Mouse (Mus musculus) megakaryocyte-erythroid progenitor cell, adult 5-6 weeks (primary cell): ENCODE data around the gene Sugp2. TPM values are rescaled to one million over a fixed set of nuclear protein-coding genes. Genes with fewer than 3 reads are reported as not detected.
"Not testable (repeated sequence)": the region's sequence is repeated elsewhere in the genome, so short reads cannot be mapped to it uniquely, and the experiment has no call there.

Experiments used
- ATAC-seq: replicated peaks from 2 replicates; pipeline ENCODE4 v1.8.0; 2016; ENCODE audit warnings: mild to moderate bottlenecking, inconsistent platforms; ENCODE audit not compliant: severe bottlenecking, poor library complexity, low FRiP score, low TSS enrichment
- total RNA-seq, 2 experiments: library from RNA; stranded (forward) in 1 of 2; stranded (reverse) in 1 of 2; fragments of 200-1000, 215-1000 nt in 1 of 2; fragments of >200 nt in 1 of 2; fragmentation: Nextera tagmentation in 1 of 2; gene quantifications; 2 replicates each; pipeline ENCODE4 v1.2.3; 2014 to 2017

The Sugp2 gene
- total RNA-seq (2014; fragmentation: Nextera tagmentation) = 95.2 and 99.2 TPM in 2 replicates
- total RNA-seq (2017) = 32.2 and 67.3 TPM in 2 replicates

DNA sequence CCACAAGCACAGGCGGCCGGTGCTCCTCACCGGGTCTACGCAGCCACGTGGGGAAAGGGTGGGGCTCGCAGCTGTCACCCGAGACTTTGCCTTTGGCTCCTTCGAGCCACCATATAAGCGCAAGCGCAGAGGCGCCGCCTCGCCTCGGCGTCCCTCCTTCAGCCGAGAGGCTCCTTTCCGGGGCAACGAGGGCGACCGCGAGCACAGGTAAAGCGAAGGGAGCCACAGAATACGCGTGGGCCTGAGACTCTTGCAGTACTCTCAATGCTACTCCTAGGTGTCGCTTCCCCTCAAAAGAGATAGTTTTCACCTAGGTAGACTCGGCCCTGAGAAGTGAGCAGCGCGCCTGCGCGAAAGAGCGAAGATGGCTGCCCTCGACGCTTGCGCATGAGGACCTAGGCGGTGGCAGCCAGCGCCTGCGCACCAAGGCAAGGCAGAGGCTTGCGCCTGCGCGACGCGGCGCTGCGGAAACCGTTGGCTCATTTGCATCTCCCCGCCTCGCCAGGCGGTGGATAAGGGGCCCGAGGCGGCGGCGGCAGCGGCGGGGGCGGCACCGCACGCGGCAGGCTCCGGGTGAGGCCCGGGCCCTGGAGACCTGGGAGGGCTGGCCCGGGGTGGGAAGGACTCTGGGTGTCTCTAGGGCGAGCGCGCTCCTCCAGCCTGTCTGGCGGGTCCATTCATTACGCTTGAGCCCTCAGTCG, at the start of gene Sugp2, which contains the start of gene Armc6:
Gene Sugp2, plus strand, starts transcription at position 147 of the 701 bp plus-strand sequence.
Gene Armc6, minus strand, starts transcription at position 387 of the 701 bp plus-strand sequence.
- ATAC-seq = peak; percentile 82

DNA sequence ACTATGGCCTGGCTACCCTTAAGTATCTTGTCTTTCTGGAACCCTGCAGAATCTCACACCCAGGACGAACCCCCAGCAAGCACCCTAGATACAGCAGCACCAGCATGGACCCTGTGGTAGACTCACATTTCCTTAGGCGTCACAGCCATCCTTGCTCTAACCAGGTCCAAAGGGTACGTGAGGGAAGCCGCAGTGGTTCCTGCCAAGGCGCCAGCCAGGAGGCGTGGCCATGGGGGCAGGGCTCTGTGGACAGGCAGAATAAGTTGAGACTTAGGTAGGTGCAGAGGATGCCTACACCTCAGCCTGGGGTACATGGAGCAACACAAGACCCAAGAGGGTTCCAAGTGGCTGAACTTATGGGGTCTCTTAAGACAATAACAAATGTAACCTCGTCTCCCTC, 45.3 kb upstream of the Sugp2 start:
- ATAC-seq = no peak

DNA sequence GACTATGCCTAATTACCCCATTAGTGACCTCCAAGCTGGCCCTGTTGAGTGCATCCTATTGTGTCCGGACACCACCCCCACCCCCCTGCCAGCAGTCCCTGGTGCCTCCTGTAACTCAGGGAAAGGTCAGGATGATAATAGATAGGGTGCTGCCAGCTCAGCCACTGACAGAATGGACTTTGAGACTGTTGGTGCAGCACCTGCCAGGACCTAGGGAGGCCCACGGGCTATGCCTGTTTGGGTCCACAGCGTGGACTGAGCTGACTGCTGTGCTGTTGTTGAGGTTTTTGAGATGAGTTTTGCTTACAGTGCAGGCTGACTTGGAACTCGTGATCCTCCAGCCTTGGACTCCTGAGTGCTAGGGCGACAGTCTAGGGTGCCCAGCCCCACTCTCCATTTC, 40.8 kb upstream of the Sugp2 start:
- no peak for ATAC-seq

DNA sequence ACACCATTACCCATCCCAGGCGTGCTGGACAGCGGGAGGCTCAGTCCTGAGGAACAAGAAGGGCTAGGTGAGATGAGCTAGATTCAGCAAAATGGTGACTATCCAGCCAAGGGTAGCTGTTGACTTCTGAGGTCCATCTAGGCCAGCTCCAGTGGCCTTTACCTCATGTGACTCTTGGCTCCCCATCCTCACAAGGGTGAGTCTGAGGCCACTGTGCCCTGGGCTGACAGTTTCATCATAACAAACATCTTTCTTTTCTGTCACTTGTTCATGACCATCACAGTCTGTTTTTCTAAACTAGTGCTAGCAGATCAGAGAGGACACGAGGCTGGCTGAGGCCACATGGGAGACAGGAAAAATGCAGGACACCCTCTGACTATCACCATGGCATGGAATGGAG, 39.8 kb upstream of the Sugp2 start:
- ATAC-seq = no peak

DNA sequence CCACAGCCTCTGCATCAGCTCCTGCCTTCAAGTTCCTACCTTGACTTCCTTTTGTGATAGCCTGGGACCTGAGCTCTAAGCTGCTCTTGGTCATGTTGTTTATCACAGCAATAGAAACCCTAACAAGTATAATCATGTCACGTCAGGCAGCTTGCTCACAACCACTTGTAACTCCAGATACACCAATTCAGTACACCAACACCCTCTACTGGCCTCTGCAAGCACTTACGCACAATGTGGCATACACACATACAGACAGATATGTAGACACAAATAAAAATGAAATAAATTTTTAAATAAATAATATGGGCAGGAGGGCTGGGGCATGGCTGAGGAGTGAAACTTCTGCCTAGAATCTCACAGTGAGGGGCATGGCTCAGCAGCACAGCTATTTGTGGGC, 38.3 kb upstream of the Sugp2 start:
- ATAC-seq = 0 out of 2 replicates have a peak, but pooled peaks have one; percentile 13

DNA sequence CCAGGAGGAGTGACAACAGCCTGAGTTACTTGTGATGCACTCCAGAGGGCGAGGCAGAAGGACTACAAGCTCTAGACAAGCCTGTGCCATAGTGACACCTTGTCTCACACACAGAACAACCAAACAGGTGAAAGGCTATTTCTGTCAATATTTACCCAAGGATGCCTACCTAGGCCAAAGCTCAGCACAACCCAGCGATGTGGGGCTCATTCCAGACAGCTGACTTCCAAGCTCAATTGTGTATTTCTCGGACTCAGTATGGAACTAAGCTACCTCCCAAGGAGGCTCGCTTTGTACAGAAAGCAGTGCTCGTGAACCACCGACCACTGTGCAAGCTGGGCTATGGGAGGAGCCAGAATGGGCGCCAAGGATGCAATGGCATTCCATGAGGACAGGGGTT, 36.4 kb upstream of the Sugp2 start:
- no peak for ATAC-seq

DNA sequence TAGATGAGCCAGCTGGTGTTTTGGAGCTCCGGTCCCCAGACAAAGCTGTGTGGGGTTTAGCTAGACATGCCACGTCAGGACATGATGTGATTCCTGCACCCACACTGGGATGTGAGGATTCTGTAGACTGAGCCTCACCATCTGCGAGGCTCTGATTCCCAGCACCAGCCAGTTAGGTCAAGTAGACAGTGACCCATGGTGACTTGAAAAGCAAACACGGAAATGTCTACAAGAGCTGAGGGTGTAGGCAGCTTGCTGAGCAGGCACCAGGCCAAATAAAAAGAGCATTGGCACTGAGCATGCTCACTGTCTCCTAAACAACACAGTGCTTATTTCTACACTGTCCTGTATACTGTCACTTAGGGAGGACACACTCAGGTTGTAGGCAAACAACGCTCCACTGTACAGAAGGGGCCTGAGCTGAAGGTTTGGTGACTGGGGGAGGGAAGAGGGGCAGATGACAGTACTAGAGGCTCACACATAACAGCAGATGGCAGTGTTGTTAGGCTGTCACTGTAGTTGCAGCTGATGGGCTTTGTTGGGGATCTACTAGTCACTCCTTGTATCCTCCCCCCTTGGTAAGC, 33.8 kb upstream of the Sugp2 start:
- peak; percentile 28; the same call in 1 of the 2 replicates for ATAC-seq

DNA sequence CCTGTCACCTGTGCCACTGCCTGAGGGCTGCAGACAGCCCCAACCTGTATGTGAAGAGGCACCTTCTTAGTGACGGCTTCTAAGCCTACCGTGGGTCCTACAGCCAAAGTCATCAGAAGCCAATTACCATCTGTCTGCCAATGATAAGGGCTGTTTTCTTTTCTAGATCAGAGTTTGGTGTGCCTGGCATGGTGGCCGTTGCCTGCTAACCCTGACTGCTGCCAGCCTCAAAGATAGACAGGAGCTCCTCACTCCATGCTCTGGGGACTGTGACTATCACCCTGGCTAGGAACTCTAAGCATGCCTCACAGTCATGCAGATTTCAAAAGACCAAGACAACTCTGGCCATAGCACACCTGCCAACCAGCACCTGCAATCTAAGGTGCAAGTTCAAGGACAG, 32.6 kb upstream of the Sugp2 start:
- ATAC-seq = peak; percentile 88

DNA sequence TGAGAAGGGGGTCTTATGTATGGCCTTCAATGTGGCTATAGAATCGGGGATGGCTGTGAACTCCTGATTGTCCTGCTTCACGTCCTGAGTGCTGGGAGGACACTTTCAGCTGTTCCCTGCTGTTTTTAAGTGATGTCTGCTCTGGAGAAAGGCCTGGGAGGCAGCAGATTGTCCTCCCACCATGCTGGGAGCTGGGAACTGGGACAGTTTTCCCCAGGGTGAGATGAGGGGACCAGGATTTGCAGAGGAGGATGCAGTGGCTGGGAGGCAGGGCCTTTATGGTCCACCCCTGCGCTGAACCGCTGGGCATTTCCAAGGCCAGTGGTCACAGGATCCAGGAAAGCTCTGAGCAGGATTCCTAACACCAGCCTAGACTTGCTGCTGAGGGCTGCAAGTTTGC, 31.0 kb upstream of the Sugp2 start:
- ATAC-seq = no peak

DNA sequence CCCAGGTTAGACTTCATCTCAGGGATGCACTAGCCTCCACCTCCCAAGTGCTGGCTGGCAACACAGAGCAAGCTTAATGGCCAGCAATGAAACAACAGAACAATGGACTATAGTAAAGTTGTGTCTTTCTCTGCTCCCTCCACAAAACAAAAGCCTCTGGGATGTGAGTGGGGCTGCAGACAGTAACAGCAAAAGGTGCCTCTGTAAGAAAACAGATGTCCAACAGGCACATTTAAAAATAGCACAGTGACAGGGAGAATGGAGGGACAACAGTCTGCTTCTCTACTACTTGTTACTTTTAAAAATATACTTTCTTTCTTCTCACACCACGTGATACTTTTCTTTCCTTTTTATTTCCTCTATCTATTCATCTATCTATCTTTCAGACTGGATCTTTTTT, 29.3 kb upstream of the Sugp2 start:
- ATAC-seq = no peak

DNA sequence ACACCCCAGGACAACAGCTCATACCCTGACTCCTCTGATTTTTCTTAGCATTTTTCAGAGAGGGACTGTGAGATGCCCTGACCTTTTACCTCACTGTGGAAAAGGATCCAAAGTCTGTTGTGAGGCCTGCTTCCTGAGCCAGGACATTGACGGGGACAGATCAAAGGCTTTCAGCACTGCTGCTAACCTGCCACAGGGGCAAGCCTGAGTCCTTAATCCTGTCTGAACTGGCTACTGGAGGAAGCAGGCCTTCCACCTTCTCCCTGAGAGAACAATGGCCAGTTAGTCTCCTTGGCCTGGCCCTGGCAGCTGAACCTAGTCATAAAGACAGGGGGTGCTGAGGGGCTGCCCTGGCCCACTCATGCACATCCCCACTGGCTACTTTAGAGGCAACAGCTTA, 25.9 kb upstream of the Sugp2 start:
- no peak for ATAC-seq

DNA sequence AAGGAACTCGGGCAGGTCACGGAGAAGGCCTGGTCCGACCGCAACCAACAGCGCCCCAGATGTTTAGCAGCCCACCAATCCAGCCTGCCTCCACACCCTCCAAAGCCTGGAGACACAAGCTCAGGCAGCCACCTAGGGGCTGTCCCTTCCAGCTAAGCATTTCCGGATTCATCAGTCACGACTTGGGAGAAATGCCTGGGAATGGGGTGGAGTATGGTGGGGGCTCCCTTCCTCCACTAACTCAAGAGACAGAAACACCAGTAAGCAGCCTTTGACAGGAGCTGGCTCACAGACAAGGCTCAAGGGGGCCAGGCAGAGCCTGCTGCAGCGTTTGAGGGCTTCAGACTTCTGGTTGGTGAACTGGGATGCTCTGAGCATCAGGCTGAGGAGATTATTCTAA, 23.5 kb upstream of the Sugp2 start:
- ATAC-seq = no peak

DNA sequence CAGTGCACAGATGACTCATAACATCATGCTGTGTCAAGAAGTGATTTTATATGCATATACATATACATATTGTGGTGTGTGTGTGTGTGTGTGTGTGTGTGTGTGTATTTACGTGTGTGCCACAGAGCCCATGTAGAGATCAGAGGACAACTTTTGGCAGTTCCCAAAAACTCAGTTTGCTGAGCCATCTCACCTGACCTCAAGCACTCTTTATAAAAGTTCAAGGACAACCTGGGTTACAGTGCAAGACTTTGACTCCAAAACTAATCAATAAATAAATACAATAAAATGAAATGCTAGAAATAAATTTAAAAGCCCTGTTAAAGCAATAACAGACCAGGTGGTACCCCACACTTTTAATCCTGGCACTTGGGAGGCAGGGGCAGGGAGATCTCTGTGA, 22.8 kb upstream of the Sugp2 start:
- ATAC-seq = no peak

DNA sequence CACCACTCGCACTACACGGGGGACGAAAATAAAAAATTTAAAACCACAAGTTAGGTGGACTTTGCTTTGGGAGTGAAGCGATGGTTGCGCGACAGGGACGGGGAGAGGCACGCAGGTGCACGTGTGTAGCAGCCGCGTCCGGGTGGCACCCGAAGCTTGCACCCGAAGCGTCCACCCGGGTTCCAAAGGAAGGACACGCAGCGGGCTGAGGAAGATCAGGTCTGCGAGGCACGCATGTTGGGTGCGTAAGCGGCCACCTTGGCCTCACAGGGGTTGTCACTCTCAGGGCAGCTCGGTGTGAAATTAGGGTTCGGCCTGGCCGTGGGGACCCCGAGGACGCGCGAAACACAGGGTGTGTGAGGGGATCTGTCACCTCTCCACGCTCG, 22.3 kb upstream of the Sugp2 start:
- ATAC-seq = no peak

DNA sequence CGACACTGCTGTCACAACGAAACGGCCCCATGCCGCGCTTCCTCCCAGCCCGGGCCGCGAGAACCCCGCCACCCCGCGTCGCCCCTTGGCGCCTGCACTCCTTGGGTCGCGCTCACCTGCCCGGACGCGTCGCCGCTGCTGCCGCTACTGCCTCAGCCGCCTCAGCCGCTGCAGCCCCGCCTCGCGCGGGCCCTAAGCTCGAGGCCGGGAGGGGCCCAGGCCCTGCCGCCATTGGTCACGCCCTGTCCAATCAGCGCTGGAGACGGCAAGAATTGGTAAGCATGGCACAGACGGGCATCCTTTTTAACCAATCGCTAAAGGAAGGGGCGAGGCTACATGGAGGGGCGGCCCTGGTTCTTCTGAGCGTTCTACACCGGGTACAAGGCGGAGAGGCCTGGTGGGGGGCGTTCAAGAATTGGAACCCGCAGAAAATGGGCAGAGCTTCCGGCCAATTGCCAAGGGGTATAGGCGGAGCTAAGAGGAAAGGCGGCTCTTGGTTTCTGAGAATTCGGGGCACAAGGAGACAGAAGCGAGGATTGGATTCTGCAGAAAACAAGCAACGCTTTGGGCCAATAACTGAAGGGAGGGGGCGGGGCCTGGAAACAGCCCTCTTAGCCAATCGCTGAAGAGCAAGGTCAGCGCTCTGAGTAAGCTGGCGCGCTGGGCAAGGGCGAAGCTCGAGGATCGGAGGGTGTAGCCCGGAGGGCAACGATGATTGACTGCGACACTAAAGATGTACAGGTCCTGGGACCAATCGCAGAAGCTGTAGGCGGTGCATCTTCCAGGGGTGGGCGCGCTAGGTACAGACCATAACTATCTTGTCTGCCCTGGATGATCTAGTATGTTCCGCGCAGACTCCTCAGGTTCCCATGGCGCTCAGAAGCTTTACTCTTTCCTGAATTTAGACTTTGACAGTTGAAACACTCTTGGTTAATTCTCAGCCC, 21.6 kb upstream of the Sugp2 start, which contains the start of gene Slc25a42:
Gene Slc25a42, minus strand, starts transcription at position 194 of the 944 bp plus-strand sequence.
- peak; percentile 94 for ATAC-seq

DNA sequence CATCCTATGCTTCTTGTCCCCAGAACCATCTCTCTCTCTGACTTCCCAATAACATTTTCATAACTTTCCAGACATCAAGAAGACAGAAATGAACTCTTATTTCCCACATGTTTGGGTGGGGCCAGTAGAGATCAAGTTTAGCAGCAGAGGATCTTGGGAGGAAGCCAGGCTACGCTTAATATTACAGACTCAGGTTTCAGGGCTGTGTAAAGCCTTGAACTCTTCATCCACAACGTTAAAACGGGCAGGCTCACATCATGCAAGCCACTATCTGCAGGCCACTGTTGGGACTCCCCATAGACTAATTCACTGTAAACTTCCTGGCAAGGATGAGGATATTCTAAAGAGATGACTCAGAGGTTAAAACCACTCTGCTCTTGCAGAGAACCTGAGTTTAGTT, 19.6 kb upstream of the Sugp2 start:
- ATAC-seq = no peak

DNA sequence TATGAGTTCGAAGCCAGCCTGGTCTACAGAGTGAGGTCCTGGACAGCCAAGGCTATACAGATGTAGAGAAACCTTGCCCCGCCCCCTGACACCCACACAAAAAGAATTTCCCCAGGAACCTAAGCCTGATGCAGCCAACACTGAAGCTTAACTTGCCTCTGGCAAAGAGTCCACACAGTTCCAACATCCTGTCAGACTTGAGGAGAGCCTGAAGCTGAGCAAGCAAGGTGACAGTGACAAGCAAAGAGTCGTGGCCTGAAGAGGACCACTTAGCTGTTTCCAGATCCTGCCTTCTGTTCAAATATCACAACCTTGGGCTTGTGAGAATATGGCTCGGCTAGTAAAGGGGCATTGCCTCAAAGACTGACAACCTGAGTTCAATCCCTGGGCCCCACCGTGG, 18.9 kb upstream of the Sugp2 start:
- ATAC-seq = no peak

DNA sequence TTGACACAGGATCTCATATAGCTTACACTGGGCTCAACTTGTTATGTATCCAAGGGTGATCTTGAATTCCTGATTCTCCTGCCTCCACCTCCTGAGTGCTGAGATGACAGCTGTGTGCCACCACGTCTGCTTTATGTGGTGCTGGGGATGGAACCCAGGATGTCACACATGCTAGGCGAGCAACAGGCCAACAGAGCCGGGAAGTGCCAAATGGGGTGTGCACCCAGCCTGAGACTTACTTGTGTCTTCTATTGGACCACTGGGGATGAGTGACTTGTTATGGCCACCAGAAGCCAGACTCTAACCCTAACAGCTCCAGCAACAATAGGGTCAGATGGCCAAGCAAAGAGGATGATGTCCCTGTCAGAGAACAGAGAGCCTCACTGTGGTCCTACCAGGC, 17.9 kb upstream of the Sugp2 start:
- ATAC-seq = not testable (repeated sequence)

DNA sequence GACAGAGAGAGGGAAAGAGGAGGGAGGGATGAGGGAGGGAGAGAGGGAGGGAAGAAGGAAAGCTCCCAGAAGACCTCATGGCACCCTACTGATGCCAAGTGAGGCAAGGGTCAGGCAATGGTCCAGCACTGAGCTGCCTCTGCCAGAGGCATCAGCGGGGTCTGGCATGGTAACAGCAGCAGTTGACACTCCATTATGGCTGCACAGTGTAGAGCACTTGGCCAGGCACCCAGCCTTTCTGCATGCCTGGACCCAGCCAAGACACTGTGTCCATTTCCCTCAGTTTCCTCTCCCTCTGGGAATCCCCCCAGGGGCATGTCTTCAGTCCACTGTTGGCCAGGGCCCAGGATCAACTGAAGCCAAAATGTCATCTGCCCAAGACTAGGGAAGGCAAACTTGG, 17.5 kb upstream of the Sugp2 start:
- no peak for ATAC-seq

DNA sequence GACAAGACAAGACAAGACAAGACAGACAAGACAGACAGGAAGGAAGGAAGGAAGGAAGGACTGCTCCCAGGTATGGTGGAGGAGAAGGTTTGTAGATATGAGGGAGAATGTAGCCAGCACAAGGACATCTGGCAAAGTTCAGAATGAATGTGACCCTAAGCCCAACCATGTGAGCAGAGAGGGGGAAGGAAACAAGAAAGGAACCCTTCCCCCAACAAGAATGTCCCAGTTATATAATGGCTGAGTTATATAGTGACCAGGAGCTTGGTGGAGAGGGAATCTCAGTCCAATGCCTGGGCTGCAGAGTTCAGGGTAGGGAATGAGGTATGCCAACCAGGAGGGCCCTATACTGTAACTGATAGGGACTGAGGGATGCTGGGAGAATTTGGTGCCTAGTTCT, 16.6 kb upstream of the Sugp2 start:
- no peak for ATAC-seq
